Mouse (Mus musculus) adrenal gland, postnatal 14 days (tissue): ENCODE data around the gene Ints4. TPM values are rescaled to one million over a fixed set of nuclear protein-coding genes. Genes with fewer than 3 reads are reported as not detected.
"Not testable (repeated sequence)": the region's sequence is repeated elsewhere in the genome, so short reads cannot be mapped to it uniquely, and the experiment has no call there.

Source experiments
- DNase-seq: peaks from one replicate; pipeline ENCODE4 v3.0.0; 2021; ENCODE audit warnings: mixed read lengths
- long read RNA-seq, 2 experiments: library from polyadenylated mRNA; stranded (forward); transcript quantifications; one replicate each; pipeline ENCODE4 v2.0.0; 2021
- total RNA-seq: library from RNA; stranded (reverse); gene quantifications from 2 replicates; pipeline ENCODE4 v1.2.3, GENCODE M21; 2021

Ints4 gene
- total RNA-seq, result 52.2 and 53.5 TPM in 2 replicates
- long read RNA-seq, experiment 1, transcript Ints4-201 (23 exons, 3,240 nt), result major isoform, 20 of 50 reads
- long read RNA-seq, experiment 1, partial matches to known transcripts, result 17 of 50 reads
- long read RNA-seq, experiment 1, other reads (novel, unspliced or antisense), result 13 of 50 reads
- long read RNA-seq, experiment 2, transcript Ints4-201 (23 exons, 3,240 nt), result major isoform, 24 of 42 reads
- long read RNA-seq, experiment 2, partial matches to known transcripts, result 4 of 42 reads
- long read RNA-seq, experiment 2, other reads (novel, unspliced or antisense), result 14 of 42 reads

- DNase-seq, result peak; percentile 95
Measured at GRCm38 (mm10) chr7:97480821-97481339, at the start of gene Ints4. Gene Ints4 (plus strand): TSS chr7:97480956.

- not testable (repeated sequence) for DNase-seq
Measured at GRCm38 (mm10) chr7:97433517-97433916, 47.2 kb upstream of the Ints4 start.

GRCm38 (mm10) chr7:97434517-97434916 is 46.2 kb upstream of the Ints4 start:
- no peak for DNase-seq

DNA sequence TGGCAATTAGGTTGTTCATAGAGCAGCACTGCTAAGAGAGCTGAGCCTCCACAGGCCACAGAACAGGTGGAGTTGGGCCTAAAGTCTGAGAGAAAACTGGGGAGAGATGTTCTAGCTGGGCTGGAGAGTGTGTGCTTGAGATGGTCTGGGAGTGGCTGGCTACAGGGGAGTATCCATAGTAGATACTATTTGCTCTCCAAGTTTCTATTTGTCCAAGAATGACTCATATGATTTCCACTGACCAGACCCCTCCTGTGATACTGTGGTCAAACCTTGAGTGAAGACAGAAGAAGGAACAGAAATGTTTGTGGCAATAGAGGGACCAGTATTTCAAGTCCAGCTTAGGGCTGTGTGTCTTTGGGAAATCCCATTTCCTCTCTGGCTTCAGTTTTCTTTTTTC is 41.8 kb upstream of the Ints4 start:
- DNase-seq, result no peak

GRCm38 (mm10) chr7:97446171-97446925 is 34.4 kb upstream of the Ints4 start:
- peak; percentile 94 for DNase-seq

DNA sequence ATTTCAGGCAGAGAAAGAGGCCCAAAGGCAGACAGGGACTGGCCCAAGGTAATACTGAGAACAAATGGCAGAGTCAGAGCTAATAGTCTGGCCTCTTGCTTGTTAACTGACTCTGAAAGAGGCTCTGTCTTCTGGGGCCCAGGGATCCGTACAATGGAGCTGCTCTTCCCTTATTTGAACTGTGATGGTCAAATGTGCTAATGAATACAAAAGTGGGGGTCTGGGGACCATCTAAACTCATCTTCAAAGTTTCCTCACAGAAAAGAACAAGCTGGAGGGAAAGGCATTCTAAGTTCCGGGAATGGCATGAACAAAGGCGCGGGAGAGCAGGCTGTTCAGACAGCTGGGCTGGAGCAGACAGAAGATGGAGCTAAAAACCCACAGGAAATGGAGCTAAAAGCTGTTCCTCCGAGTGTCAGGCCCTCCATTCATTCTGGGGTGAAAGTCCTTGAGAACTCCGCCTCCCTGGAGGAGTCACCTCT is 33.7 kb upstream of the Ints4 start:
- DNase-seq, result peak; percentile 32

DNA sequence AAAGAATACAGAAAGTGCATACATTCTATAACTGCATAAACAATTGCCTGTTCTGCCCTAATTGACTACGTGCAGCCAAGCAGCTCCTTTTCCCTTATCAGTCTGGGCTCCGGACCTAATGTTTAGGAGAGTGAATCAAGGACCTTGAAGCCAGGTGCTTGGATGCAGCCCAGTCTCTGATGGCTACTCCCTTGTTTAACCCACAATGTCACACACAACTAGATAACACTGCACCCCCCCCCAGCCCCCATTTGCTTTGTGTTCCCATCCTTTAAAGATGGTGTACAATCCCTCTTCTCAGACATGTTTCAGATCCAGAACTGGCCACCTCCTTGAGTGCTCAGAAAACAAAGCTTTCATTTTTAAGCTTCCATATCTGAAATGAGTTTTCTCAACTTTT is 29.7 kb upstream of the Ints4 start, which contains the start of gene Kctd14:
Gene Kctd14 (plus strand): TSS at position 301 of the 400 bp plus-strand sequence.
- DNase-seq, result not testable (repeated sequence)

GRCm38 (mm10) chr7:97452196-97452595 is 28.6 kb upstream of the Ints4 start:
- no peak for DNase-seq

- DNase-seq, result peak; percentile 48
Measured at GRCm38 (mm10) chr7:97453141-97453921, 27.4 kb upstream of the Ints4 start.

GRCm38 (mm10) chr7:97454795-97455194 is 26.0 kb upstream of the Ints4 start:
- DNase-seq, result no peak

DNA sequence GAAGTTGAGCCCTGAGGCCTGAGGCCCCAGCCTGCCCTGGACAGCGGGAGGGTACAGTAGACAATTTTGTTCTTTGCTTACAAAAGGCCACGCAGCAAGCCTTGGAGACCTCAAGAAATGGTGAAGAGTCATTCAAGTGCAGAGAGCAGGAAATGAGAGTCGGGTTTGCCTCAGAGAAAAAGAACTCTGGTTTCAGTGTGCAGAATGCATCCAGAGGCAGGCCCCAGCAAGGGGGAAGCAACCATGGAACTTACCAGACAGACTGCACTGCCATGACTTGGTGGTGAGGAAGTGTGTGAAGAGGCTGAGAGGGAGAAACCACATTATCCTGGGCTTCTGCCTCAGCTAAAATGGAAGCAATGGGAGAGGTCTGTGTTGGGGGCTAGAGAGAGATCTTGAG is 25.2 kb upstream of the Ints4 start:
- DNase-seq, result no peak

GRCm38 (mm10) chr7:97473001-97473400 is 7.8 kb upstream of the Ints4 start:
- no peak for DNase-seq

DNA sequence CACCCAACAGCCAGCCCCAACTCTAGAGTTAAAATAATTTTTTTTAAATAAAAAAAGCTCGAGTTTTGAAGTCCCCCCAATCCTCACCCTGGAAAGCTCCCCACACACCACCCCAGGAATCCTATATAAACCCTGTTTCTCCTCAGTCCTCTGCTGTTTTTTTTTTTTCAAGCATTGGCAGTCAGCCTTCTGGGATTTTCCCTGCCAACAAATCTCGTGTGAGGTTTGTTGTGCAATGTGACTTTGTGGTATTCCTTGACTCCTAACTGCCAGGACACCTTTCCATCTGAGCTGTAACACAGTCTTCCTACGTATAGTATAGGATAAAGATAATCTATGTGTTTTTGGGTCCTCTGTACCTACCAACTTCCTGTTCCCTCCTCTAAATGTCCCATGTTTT is 1.4 kb upstream of the Ints4 start:
- peak; percentile 33 for DNase-seq

DNA sequence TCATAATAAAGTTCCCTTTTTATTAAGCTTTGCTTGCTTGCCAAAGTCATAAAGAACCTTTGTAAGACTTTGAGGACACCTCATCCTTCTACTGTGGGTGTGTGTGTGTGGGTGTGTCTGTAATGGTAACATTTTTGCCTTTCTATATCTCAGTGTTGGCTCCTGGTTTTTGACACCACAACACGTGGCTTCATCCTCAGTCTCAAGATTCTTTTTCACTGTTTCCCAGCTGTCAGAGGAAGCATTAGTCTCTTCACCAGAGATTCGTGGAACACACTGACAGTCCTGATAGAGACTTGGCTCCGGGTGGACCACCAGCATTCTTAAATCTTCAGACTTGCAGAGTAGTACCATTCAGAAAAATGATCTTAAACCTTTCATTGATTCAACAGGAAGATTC is 466 bp upstream of the Ints4 start:
- DNase-seq, result no peak

- DNase-seq, result no peak
Measured at GRCm38 (mm10) chr7:97483378-97483777, 2.6 kb downstream of the Ints4 start.

- no peak for DNase-seq
Measured at GRCm38 (mm10) chr7:97491157-97491556, 10.4 kb downstream of the Ints4 start.

- peak; percentile 66 for DNase-seq
Measured at GRCm38 (mm10) chr7:97492420-97492819, 11.7 kb downstream of the Ints4 start.

GRCm38 (mm10) chr7:97495052-97495451 is 14.3 kb downstream of the Ints4 start:
- no peak for DNase-seq

DNA sequence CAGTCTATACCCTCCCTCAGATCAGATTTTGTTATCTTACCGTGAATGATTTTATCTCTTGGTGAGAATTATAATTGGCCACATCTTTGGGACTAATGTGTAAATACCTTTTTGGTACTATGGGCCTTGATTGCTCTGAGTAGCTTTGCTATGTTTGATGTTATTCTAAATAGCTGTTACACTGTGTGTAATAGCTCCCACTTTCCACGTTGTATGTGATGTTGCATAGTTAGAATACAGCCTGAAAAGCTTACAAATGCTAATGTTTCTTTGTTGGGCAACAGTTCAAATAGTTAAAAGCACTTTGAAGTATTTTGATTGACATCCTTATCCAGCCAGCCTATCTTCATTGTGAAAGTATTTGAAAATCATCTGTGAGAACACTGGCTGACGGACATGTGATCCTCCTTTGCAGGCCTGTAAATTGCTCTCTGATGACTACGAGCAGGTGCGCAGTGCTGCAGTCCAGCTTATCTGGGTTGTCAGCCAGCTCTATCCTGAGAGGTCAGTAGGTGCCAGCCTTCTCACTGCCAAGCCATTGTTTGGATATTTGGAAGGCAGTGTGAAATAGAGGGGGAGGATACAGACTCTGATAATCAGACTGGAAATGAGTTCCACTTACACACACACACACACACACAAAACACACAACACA is 19.9 kb downstream of the Ints4 start:
- peak; percentile 11 for DNase-seq

- no peak for DNase-seq
Measured at GRCm38 (mm10) chr7:97514786-97515185, 34.0 kb downstream of the Ints4 start.

DNA sequence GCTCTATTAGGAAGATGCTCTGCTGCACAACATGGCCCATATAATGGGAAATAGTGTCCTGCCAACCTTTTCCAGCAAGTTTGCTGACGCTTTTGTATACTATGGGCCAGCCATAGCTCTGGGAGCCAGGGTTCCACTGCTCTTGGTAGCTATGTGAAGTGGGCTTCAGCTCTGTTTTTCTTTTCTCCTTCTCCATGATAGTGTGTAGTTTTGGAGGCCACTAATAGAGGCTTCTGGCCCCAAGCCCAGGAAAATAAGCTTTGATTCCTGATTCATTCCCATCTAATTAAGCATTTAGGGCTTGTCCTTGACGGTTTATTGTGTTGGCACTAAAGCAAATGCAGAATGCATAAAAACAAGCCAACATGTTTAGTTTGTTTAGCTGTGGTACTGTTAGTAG is 39.2 kb downstream of the Ints4 start:
- no peak for DNase-seq

- DNase-seq, result no peak
Measured at GRCm38 (mm10) chr7:97535531-97535930, 54.8 kb downstream of the Ints4 start.
